Mouse (Mus musculus) heart, adult 2 months (tissue): ENCODE results near the gene Dkc1. TPM values are rescaled to one million over a fixed set of nuclear protein-coding genes. Genes with fewer than 3 reads are reported as not detected.
A peak's percentile ranks its signal among the peaks of the same experiment; 100 is the strongest.
"Not testable (repeated sequence)": the region's sequence is repeated elsewhere in the genome, so short reads cannot be mapped to it uniquely, and the experiment has no call there.

ENCODE experiments used
- DNase-seq, 2 experiments: peaks; one replicate each; pipeline ENCODE4 v3.0.0; 2021
- H3K27ac ChIP-seq: fragments of 200-600 bp; 2 replicates; pipeline ENCODE4 v1.8.1; 2022
- H3K27me3 ChIP-seq: fragments of 200-500 bp; 2 replicates; pipeline ENCODE4 v1.6.1; 2012; ENCODE audit warnings: mild to moderate bottlenecking, low read length, inconsistent platforms, mixed read lengths; ENCODE audit not compliant: control insufficient read depth, insufficient read depth
- H3K36me3 ChIP-seq: fragments of 200-500 bp; 2 replicates; pipeline ENCODE4 v1.6.1; 2012; ENCODE audit warnings: low read length, inconsistent platforms; ENCODE audit not compliant: control insufficient read depth, insufficient read depth
- H3K4me1 ChIP-seq: fragments of 200-500 bp; 2 replicates; pipeline ENCODE4 v1.6.1; 2011; ENCODE audit warnings: low read length; ENCODE audit not compliant: control insufficient read depth, insufficient read depth
- H3K4me3 ChIP-seq: fragments of 200-600 bp; 2 replicates; pipeline ENCODE4 v1.8.1; 2022
- H3K79me2 ChIP-seq: fragments of 200-500 bp; replicated peaks from 2 replicates; pipeline ENCODE4 v1.6.1; 2012; ENCODE audit warnings: mild to moderate bottlenecking, inconsistent platforms, low read length, moderate library complexity, mixed read lengths; ENCODE audit not compliant: control insufficient read depth, insufficient read depth
- H3K9ac ChIP-seq: fragments of 200-500 bp; 2 replicates; pipeline ENCODE4 v1.6.1; 2012; ENCODE audit warnings: low read depth, mild to moderate bottlenecking, control low read depth, inconsistent platforms, low read length, mixed read lengths
- CTCF ChIP-seq: fragments of 200-600 bp; IDR thresholded peaks from 2 replicates; pipeline ENCODE4 v1.8.1; 2022; ENCODE audit warnings: antibody characterized with exemption, mild to moderate bottlenecking, moderate library complexity
- EP300 ChIP-seq: fragments of 200-500 bp; IDR thresholded peaks from 2 replicates; pipeline ENCODE4 v1.6.1; 2011; ENCODE audit warnings: low read depth, low read length, control low read depth; ENCODE audit not compliant: insufficient read depth
- POLR2A ChIP-seq: fragments of 200-500 bp; IDR thresholded peaks from 2 replicates; pipeline ENCODE4 v1.6.1; 2011; ENCODE audit warnings: mild to moderate bottlenecking, low read depth, low read length, control low read depth; ENCODE audit not compliant: insufficient read depth
- WGBS: fragments of 180-500 bp; shearing (Covaris S2); methylation state at CpG from one replicate; pipeline ENCODE4 v1.1.7; 2018; 5-methylcytosine and 5-hydroxymethylcytosine counted together
- intact Hi-C: fragments of 180-260 bp; cut with DNase I; formaldehyde crosslinking; loops from one replicate; pipeline ENCODE4 v1.15.1; 2025
- polyA plus RNA-seq: library from polyadenylated mRNA; depleted of rRNA; stranded (reverse); fragments of >200 nt; gene quantifications from 2 replicates; pipeline ENCODE4 v1.2.3, GENCODE M21; 2012
- total RNA-seq, 2 experiments: library from RNA; stranded (reverse); gene quantifications; 2 replicates each; pipeline ENCODE4 v1.2.3; 2021

Dkc1 gene
- total and polyA plus RNA-seq, 3 experiments = 10.7 to 21.1 (median 19.2) TPM

DNA sequence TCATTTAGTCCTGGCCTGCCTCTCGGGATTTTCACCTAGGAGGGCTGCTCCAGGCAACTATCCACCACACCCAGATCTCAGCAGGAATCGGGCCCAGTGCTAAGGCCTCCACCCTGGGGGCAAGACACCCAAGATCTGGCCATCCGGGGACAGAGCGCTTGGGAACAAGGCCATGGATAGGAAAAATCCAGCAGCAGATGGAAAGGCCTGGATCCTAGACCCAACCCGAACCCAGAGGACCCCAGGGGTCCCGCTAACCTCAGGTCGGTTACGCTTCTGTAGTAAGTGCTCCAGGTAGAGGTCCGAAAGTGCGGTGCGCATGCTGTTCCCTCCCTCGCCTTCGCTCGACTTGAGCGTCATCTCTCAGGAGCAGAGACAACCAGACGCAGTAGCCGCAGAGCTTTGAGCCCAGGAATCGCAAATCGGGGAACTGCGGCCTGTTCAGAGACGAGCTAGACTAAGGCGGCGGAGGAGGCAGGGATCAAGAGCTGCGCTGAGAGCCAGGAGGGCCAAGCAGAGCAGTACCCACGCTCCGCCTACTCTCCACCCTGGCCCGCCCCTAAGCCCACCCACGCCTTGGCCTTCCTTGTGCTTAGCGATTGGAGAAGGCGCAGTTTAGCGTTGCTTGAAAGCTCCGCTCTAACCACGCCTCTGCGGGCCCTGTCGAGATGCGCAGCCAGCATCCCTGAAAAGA, 35.0 kb downstream of the Dkc1 start, which contains the start of gene Mpp1:
Mpp1 (minus strand) TSS at position 550 of the 694 bp plus-strand sequence.
- H3K79me2 ChIP-seq = no peaks in the 10 kb centered on the region
- peak within 1 kb of the TSS; percentile 82 for H3K9ac ChIP-seq
- no peaks in the 10 kb centered on the region for H3K27me3 ChIP-seq
- H3K36me3 ChIP-seq = no peaks in the 10 kb centered on the region
- 19% methylated on average over 36 of the region's 36 CpGs for WGBS
- DNase-seq = peak; percentile 85 to 87
- H3K4me3 ChIP-seq = peak within 1 kb of the TSS; percentile 52
- TF ChIP-seq POLR2A (peak; percentile 86), EP300 (0 out of 2 replicates have a peak, but pooled peaks have one; percentile 10), CTCF (no peak)
- H3K4me1 ChIP-seq = no peaks in the 10 kb centered on the region; the same call in 1 of the 2 replicates
- H3K27ac ChIP-seq = peak within 1 kb of the TSS; percentile 78
- intact Hi-C loops = loop anchor here (2.0 to 5.0 kb wide), 2 partner anchors 24 to 382 kb away; partner anchors contain the start of gene Vbp1

DNA sequence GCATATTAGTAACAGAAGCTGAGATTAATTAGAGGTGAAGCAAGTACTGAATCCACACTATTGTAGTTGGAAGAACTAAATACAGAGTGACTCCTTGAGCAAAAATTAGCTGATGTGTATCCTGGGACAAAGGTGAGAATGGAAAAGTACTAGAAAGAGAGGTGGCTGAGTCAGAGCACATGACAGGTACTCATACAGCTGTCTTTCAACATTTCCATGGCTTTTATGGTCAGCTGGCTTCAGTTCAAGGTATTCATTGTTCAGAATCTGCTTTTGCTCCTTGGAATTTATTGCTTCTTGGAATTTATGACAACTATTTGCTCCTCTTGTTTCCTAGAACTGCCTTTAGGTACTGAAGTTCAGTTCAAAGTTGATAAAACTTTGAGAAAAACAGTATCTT, 41.3 kb downstream of the Dkc1 start:
- Histone ChIP-seq H3K9ac (no peak overlapping the region), H3K36me3 (no peaks in the 10 kb centered on the region), H3K79me2 (no peaks in the 10 kb centered on the region), H3K4me1 (no peaks in the 10 kb centered on the region), H3K27ac (no peak overlapping the region), H3K27me3 (no peaks in the 10 kb centered on the region), H3K4me3 (no peak overlapping the region)
- DNase-seq = no peak
- intact Hi-C loops = no loop called here
- TF ChIP-seq CTCF = no peak
- no peak for TF ChIP-seq EP300
- TF ChIP-seq POLR2A = no peak

DNA sequence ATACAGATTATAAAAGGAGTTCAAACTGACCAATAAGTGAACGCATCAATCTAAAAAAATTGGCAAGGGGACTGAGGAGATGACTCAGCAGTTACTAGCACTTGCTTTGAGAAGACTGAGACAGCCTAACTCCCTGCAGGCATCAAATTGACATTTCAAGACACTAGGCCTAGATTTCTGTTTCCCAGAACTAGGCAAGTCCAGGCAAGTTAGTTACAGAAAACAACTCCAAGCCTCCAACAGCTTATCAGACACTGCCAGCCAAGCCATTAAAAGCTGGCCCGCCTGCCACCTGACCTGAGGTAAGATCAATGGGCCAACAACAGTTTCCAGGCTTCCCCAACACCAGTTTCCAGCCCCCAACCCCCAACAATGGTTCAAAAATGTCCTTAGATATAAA, 42.1 kb downstream of the Dkc1 start:
- Histone ChIP-seq H3K9ac (no peak overlapping the region), H3K4me1 (no peaks in the 10 kb centered on the region), H3K4me3 (no peak overlapping the region), H3K79me2 (no peaks in the 10 kb centered on the region), H3K27ac (no peak overlapping the region), H3K36me3 (no peaks in the 10 kb centered on the region), H3K27me3 (no peaks in the 10 kb centered on the region)
- DNase-seq = no peak
- WGBS = 76% methylated on average over 2 of the region's 2 CpGs
- intact Hi-C loops = no loop called here
- no peak for TF ChIP-seq POLR2A
- TF ChIP-seq CTCF = no peak
- no peak for TF ChIP-seq EP300

DNA sequence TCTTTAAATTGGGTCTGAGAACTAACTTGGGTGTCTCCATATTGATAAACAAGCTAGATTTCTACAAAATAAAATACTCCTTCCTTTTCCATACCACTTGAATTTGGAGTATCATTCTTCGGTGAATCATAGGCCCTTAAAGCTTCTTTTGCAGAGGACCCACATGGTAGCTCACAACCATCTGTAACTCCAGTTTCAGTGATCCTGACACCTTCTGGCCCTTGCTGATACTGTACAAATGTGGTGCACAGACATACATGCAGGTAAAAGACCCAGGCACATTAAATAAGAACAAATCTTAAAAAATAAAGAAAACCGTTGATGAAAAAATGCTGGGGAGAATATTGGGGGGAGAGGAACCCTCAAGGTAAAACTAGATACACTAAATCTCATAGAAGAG, 42.5 kb downstream of the Dkc1 start:
- H3K79me2 ChIP-seq = no peaks in the 10 kb centered on the region
- WGBS = 86% methylated on average over 2 of the region's 2 CpGs
- no peaks in the 10 kb centered on the region for H3K27me3 ChIP-seq
- no peaks in the 10 kb centered on the region for H3K36me3 ChIP-seq
- no peak overlapping the region for H3K9ac ChIP-seq
- H3K4me1 ChIP-seq = no peaks in the 10 kb centered on the region
- H3K4me3 ChIP-seq = no peak overlapping the region
- intact Hi-C loops = no loop called here
- TF ChIP-seq EP300 = no peak
- TF ChIP-seq CTCF = no peak
- TF ChIP-seq POLR2A = no peak
- DNase-seq = no peak
- no peak overlapping the region for H3K27ac ChIP-seq

DNA sequence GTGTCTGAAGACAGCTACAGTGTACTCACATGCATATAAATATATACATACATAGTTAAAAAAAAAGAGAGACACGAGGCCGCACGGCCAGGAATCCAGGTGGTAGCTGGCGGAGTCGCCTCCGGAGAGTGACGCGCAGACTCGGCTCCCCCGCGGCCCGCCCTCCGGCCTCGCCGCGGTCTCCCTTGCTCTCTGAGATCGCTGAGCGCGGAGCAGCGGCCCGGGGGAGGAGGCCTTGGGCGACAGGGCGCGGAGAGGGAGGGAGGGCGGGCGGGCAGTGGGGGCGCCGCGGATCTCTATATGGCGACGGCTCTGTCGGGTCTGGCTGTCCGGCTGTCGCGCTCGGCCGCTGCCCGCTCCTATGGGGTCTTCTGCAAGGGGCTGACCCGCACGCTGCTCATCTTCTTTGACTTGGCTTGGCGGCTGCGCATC, 47.5 kb downstream of the Dkc1 start:
- DNase-seq = peak in 1 of 2 experiments; percentile 23
- intact Hi-C loops = not testable (repeated sequence)

DNA sequence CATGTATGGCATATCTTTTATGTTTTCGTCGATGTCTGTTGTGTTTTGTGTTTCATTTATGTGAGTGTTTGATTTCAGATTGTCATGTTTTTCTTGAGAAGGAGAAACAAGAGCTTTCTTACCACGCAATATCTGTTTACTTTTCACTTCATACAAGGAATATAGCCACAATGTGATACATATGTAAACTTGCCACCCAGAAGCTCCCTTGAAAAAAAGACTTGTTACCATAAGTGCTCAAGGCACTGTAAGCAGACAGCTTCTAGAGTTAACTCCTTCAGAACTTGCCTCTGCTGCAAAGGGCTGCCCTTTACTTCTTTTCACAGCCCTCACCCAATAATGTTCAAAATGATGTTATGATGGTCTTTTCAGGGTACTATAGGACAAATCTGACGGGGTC, 52.8 kb downstream of the Dkc1 start:
- 77% methylated on average over 4 of the region's 4 CpGs for WGBS
- intact Hi-C loops = no loop called here
- H3K79me2 ChIP-seq = no peaks in the 10 kb centered on the region

More for the DNA sequence above, 47.5 kb downstream of the Dkc1 start:
- 24% methylated on average over 26 of the region's 42 CpGs for WGBS
- not testable (repeated sequence) for H3K36me3 ChIP-seq, H3K79me2 ChIP-seq, H3K4me1 ChIP-seq, H3K27me3 ChIP-seq, H3K9ac ChIP-seq, H3K4me3 ChIP-seq, H3K27ac ChIP-seq

More for the DNA sequence above, 52.8 kb downstream of the Dkc1 start:
- TF ChIP-seq CTCF = no peak
- TF ChIP-seq EP300 = no peak
- TF ChIP-seq POLR2A = no peak
- Histone ChIP-seq H3K4me3 (no peak overlapping the region), H3K27ac (no peak overlapping the region), H3K36me3 (no peaks in the 10 kb centered on the region), H3K4me1 (no peaks in the 10 kb centered on the region), H3K27me3 (no peaks in the 10 kb centered on the region), H3K9ac (no peak overlapping the region)
- no peak for DNase-seq
